ENCODE assay signal across 31 mouse cellular contexts in the genomic region with DNA sequence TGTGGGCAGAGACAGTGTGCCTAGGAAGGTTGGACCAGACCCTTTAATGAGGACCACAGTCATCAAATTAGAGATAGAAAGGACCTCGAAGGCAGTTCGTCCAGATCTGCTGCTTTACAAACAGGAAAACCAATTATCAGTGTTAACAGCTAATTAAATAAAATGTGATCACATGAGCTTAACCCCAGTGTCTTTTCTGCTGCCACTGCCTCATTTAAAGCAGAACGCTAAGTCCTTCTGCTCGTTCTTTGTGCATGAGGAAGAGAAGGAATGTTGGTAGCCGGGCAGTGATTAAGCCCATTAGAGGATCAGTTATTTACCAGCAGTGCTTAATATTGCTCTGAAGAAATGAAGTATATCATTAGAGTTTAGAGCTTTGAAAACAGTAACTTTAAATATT. TPM values are rescaled to one million over a fixed set of nuclear protein-coding genes. Genes with fewer than 3 reads are reported as not detected.
"Had no signal": no experiment of that assay in that cellular context is flagged by ENCODE, and none has a peak within 500 bp of the region (broad histone marks: within the 10 kb centered on the region; RNA-seq: fewer than 3 reads in every experiment).

No protein-coding gene starts in this region.

- H3K4me1 ChIP-seq: limb, embryonic 15.5 days; lung, embryonic 15.5 days; megakaryocyte, embryonic 14.5 days; stomach, embryonic 15.5 days had no signal

- H3K4me3 ChIP-seq: limb, embryonic 12.5 days; limb, embryonic 15.5 days; lung, embryonic 15.5 days; megakaryocyte, embryonic 14.5 days; midbrain, embryonic 10.5 days; midbrain, embryonic 13.5 days; myocyte; neural tube, embryonic 13.5 days; stomach, embryonic 15.5 days had no signal

- H3K4me2 ChIP-seq: limb, embryonic 12.5 days; limb, embryonic 15.5 days; liver, embryonic 11.5 days; lung, embryonic 15.5 days; midbrain, embryonic 13.5 days; neural tube, embryonic 13.5 days; stomach, embryonic 15.5 days had no signal

- DNase-seq: kidney, adult 9 months; kidney, postnatal 14 days; kidney, postnatal 4 days; left cerebral cortex, postnatal 4 days; lung, adult 18-20 months; lung, postnatal 10 days; lung, postnatal 36 days; right cerebral cortex, adult 18-20 months; right cerebral cortex, postnatal 14 days; right cerebral cortex, postnatal 4 days; thymus, postnatal 25 days had no signal

- H3K36me3 ChIP-seq: limb, embryonic 12.5 days; limb, embryonic 15.5 days; lung, embryonic 15.5 days; midbrain, embryonic 10.5 days; neural tube, embryonic 13.5 days; stomach, embryonic 15.5 days had no signal

- H3K9ac ChIP-seq: limb, embryonic 12.5 days; limb, embryonic 15.5 days; liver, embryonic 14.5 days; lung, embryonic 15.5 days; midbrain, embryonic 13.5 days; neural tube, embryonic 13.5 days; stomach, embryonic 15.5 days had no signal

- ATAC-seq: midbrain, embryonic 13.5 days; midbrain, embryonic 16.5 days had no signal

- H3K27me3 ChIP-seq: limb, embryonic 12.5 days; limb, embryonic 15.5 days; lung, embryonic 15.5 days; megakaryocyte, embryonic 14.5 days; midbrain, embryonic 13.5 days; neural tube, embryonic 13.5 days; stomach, embryonic 15.5 days had no signal

- H3K9me3 ChIP-seq: limb, embryonic 12.5 days; limb, embryonic 15.5 days; lung, embryonic 15.5 days; megakaryocyte, embryonic 14.5 days; midbrain, embryonic 10.5 days; midbrain, embryonic 13.5 days; neural tube, embryonic 13.5 days; stomach, embryonic 15.5 days had no signal

- H3K27ac ChIP-seq: limb, embryonic 12.5 days; limb, embryonic 15.5 days; liver, embryonic 14.5 days; lung, embryonic 15.5 days; midbrain, embryonic 10.5 days; midbrain, embryonic 13.5 days; neural tube, embryonic 13.5 days; stomach, embryonic 15.5 days had no signal

RNA-seq across cellular contexts. Expression of a gene that starts 39.0 kb away (rescaled TPM):
- total RNA-seq: layer of hippocampus, adult 18-20 months; layer of hippocampus, postnatal 14 days; left cerebral cortex, adult 8-10 months; left cerebral cortex, postnatal 14 days; left cerebral cortex, postnatal 4 days; monocyte, adult 5-6 weeks; neutrophil, adult 5-6 weeks had no signal
- polyA plus RNA-seq: kidney, embryonic 16.5 days; limb, embryonic 12.5 days; limb, embryonic 15.5 days; liver, embryonic 11.5 days; liver, embryonic 14.5 days; lung, embryonic 15.5 days; midbrain, embryonic 10.5 days; midbrain, embryonic 13.5 days; midbrain, embryonic 16.5 days; myocyte; neural tube, embryonic 13.5 days; stomach, embryonic 15.5 days; thymus, postnatal 0 days had no signal
